Mouse (Mus musculus): ENCODE data around the gene Aaed1.

DNA sequence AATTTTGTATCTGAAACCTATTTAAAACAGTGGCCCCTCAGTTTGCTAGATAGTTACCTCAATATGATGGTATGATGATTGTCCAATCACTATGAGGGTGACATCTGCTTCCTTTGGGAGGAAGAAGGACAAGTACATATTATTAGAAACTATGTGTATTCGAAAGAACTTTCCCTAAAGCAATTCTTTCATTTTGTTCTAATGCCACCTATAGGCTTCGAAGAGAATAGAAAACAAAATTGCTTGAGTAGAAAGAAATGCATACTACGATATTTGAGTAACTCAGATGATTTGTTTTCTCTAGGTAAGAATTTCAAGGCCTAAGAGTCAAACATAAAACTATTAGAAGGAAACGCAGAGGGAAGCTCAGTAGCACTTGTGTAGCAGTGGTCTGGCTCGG is 3.5 kb downstream of the Aaed1 start:
- TF ChIP-seq CTCF (IDR thresholded peaks at IDR 0.05; ENCODE audit: low read depth) (peak; percentile 67), EP300 (optimal IDR thresholded peaks at IDR 0.05) (no peak)
